Mouse (Mus musculus) heart, adult 2 months (tissue): Measurements from ENCODE around the gene Gck.

Experiments used
- CTCF ChIP-seq: fragments of 200-600 bp; IDR thresholded peaks from 2 replicates; pipeline ENCODE4 v1.8.1; 2022; ENCODE audit warnings: antibody characterized with exemption, mild to moderate bottlenecking, moderate library complexity
- EP300 ChIP-seq: fragments of 200-500 bp; IDR thresholded peaks from 2 replicates; pipeline ENCODE4 v1.6.1; 2011; ENCODE audit warnings: low read depth, low read length, control low read depth; ENCODE audit not compliant: insufficient read depth
- POLR2A ChIP-seq: fragments of 200-500 bp; IDR thresholded peaks from 2 replicates; pipeline ENCODE4 v1.6.1; 2011; ENCODE audit warnings: mild to moderate bottlenecking, low read depth, low read length, control low read depth; ENCODE audit not compliant: insufficient read depth

GRCm38 (mm10) chr11:5926696-5927220 is 23.1 kb downstream of the Gck start:
- TF ChIP-seq POLR2A, result no peak
- TF ChIP-seq CTCF, result no peak
- TF ChIP-seq EP300, result no peak
